Mouse (Mus musculus): ENCODE measurements around the gene Zbtb20. TPM values are rescaled to one million over a fixed set of nuclear protein-coding genes. Genes with fewer than 3 reads are reported as not detected.
"Not testable (repeated sequence)": the region's sequence is repeated elsewhere in the genome, so short reads cannot be mapped to it uniquely, and the experiment has no call there.

Zbtb20 gene
- polyA plus RNA-seq, 1 experiment from 2014 or later, result 20.2 TPM

DNA sequence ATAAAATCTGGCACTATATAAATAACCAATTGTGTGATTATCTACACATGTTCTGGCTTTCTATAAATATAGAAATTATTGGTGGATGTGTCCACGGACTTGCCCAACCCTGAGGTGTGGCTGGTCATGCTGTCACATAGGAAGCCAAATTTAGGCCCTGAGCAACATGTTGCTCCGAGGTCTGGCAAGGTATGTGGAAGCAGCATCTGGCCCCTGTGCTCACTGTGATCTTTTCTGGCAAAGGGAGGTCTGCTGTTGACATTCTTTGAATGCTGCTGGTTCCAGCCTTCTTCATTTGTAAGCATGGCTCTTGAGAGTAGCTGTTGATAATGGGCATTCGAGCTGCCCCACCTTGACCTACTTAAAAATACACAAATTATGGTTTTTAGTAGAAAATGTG, 35.0 kb downstream of the Zbtb20 start:
- WGBS, result 59% methylated on average over 3 of the region's 3 CpGs
- Histone ChIP-seq H3K27ac (no peak overlapping the region), H3K4me3 (no peak overlapping the region), H3K9ac (no peak overlapping the region), H3K27me3 (no peaks in the 10 kb centered on the region), H3K4me1 (peaks cover 12% of the 10 kb centered on the region; the same call in 1 of the 2 replicates), H3K4me2 (no peak overlapping the region), H3K9me3 (no peaks in the 10 kb centered on the region), H3K36me3 (no peaks in the 10 kb centered on the region)
- no peak for ATAC-seq (ENCODE audit: insufficient number of reproducible peaks, insufficient read depth, low FRiP score, low TSS enrichment, low read depth)

DNA sequence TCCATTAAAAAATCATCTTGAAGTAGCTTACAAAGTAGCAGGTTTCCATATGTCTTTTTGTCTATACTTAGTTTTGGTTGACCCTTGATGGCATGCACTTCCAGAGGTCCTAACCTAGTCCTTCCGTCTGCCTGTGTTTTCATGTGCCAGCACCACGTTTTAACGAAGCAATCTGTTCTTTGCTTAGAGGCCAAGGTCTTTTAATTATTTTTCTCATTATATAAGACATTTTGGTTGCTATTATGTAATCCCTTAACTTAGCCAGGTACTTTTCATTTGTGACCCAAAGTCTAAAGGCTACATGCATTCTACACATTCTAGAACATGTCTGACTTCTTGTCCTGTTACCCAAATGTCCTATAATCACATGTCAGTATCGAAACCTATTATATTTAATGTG, 35.6 kb downstream of the Zbtb20 start:
- H3K4me1 ChIP-seq, result peaks cover 12% of the 10 kb centered on the region; the same call in 1 of the 2 replicates
- 83% methylated on average over 4 of the region's 4 CpGs for WGBS
- H3K9me3 ChIP-seq, result no peaks in the 10 kb centered on the region
- no peak overlapping the region for H3K27ac ChIP-seq
- no peak for ATAC-seq (ENCODE audit: insufficient number of reproducible peaks, insufficient read depth, low FRiP score, low TSS enrichment, low read depth)
- no peak overlapping the region for H3K4me3 ChIP-seq
- H3K4me2 ChIP-seq, result no peak overlapping the region
- H3K9ac ChIP-seq, result no peak overlapping the region
- H3K36me3 ChIP-seq, result no peaks in the 10 kb centered on the region
- H3K27me3 ChIP-seq, result no peaks in the 10 kb centered on the region

DNA sequence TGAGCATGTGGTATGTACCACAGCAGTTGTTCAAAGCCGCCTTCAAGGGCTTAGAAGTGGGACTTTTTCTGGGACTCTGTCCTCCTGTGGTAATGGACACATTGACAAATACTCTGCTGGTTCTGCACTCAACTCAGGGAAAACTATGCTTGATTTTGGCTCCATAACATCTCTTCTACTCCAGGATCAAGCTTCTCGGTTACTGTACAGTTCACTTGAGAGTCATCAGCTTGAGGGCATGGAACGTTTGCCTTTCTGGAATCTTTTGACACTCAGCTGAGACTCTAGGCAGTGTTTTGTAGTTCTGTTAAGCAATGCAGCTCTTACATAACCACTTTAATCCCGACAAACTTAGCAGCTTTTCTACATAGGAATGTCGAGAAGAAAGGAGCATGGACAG, 36.1 kb downstream of the Zbtb20 start:
- Histone ChIP-seq H3K4me2 (no peak overlapping the region), H3K4me1 (peaks cover 12% of the 10 kb centered on the region; the same call in 1 of the 2 replicates), H3K36me3 (no peaks in the 10 kb centered on the region), H3K27ac (no peak overlapping the region), H3K9me3 (no peaks in the 10 kb centered on the region), H3K27me3 (no peaks in the 10 kb centered on the region), H3K4me3 (no peak overlapping the region), H3K9ac (no peak overlapping the region)
- 65% methylated on average over 5 of the region's 5 CpGs for WGBS
- no peak for ATAC-seq (ENCODE audit: insufficient number of reproducible peaks, insufficient read depth, low FRiP score, low TSS enrichment, low read depth)

DNA sequence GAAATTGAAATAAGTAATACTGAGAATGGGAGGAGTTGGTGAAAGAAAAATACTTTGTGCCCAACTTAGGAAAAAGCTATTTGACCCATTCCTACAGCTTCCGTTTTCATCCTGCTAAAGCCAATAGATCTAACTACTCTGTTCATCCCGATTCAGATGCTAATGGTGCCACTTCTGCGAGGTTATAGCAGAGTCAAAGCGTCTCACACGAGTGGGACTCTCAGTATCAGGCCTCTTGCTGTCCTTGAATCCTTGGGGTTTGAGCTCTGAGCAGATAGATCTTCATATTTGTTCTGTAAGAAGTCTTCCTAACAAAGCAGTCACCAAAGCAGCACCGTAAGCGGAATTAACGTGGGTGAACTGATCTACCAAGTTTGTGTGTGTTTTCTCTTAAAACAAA, 37.6 kb downstream of the Zbtb20 start:
- H3K4me1 ChIP-seq, result peaks cover 8% of the 10 kb centered on the region; the same call in 1 of the 2 replicates
- 70% methylated on average over 8 of the region's 8 CpGs for WGBS
- no peak overlapping the region for H3K27ac ChIP-seq
- H3K9ac ChIP-seq, result no peak overlapping the region
- no peaks in the 10 kb centered on the region for H3K36me3 ChIP-seq
- H3K4me2 ChIP-seq, result no peak overlapping the region
- H3K4me3 ChIP-seq, result no peak overlapping the region
- no peaks in the 10 kb centered on the region for H3K9me3 ChIP-seq
- H3K27me3 ChIP-seq, result no peaks in the 10 kb centered on the region
- no peak for ATAC-seq (ENCODE audit: insufficient number of reproducible peaks, insufficient read depth, low FRiP score, low TSS enrichment, low read depth)

DNA sequence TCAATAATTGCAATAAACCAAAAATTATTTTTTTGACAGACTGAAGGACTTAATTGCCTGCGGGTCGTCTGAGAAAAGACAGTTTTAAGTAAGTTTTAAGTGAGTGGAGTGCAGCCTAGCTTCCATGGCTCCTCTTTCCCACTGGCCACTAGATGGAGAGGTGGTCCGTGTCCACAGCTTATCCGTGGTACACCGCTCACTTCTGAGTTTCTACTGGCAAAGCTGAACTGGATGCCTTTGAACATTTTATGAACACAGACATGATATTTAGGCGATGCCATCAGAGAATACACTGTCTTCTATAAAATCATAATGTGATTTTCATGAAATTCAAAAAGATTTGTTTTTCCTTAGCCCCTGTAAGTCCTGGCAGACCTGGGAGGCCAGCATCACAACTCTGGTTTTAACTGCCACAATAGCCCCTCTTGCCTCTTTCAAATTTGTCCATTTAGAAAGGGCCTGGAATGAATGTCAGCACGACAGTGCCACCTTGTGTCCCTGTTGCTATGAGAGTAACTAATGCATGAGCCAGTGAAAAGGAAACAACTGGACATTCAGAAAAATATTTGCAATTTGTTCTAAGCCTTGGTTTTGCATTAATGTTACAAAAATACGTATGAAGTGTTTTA, 38.9 kb downstream of the Zbtb20 start:
- WGBS, result 47% methylated on average over 8 of the region's 8 CpGs
- peaks cover 8% of the 10 kb centered on the region; the same call in 1 of the 2 replicates for H3K4me1 ChIP-seq
- H3K4me3 ChIP-seq, result no peak overlapping the region
- H3K9ac ChIP-seq, result no peak overlapping the region
- H3K27me3 ChIP-seq, result no peaks in the 10 kb centered on the region
- no peaks in the 10 kb centered on the region for H3K9me3 ChIP-seq
- H3K27ac ChIP-seq, result no peak overlapping the region
- no peak overlapping the region for H3K4me2 ChIP-seq
- no peak for ATAC-seq (ENCODE audit: insufficient number of reproducible peaks, insufficient read depth, low FRiP score, low TSS enrichment, low read depth)
- H3K36me3 ChIP-seq, result no peaks in the 10 kb centered on the region

DNA sequence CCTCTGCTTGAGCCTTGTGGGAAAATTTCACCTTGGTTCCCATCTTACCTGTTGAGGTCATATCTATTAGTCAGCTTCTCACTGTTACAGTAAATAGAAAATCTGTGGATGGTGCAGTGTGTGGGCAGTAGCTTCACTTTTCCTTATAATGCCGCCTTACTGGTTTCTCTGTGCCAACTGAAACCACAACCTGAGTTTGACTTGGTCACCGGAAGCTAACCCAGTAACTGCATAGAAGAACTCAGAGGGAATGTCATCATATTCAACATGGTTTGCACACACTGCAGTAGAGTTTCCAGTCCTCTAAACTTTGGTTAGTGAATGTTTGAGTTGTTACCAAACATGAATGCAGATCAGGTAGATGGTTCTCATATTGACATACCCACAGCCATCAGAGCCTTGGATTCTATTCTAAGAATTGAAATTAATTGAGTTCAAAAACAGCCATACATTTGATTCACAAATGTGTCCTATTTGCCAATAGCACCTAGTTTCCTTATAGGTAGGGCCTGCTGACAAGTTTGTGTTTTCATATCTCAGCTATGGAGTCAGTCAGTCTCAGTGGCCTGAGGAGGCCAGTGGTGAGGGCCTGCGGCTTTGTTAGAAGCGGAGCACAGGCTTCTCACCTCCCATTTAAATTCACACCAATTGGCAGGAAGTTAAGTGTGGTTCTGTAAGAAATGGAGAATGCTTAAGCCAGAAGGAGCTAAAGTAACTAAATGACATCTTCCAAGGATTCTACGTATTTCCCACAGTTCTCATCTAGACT, 44.5 kb downstream of the Zbtb20 start:
- H3K4me3 ChIP-seq, result no peak overlapping the region
- 89% methylated on average over 5 of the region's 5 CpGs for WGBS
- H3K36me3 ChIP-seq, result no peaks in the 10 kb centered on the region
- no peaks in the 10 kb centered on the region for H3K9me3 ChIP-seq
- no peak overlapping the region for H3K4me2 ChIP-seq
- no peaks in the 10 kb centered on the region for H3K27me3 ChIP-seq
- ATAC-seq (ENCODE audit: insufficient number of reproducible peaks, insufficient read depth, low FRiP score, low TSS enrichment, low read depth), result no peak
- H3K27ac ChIP-seq, result no peak overlapping the region
- H3K4me1 ChIP-seq, result no peaks in the 10 kb centered on the region
- no peak overlapping the region for H3K9ac ChIP-seq

DNA sequence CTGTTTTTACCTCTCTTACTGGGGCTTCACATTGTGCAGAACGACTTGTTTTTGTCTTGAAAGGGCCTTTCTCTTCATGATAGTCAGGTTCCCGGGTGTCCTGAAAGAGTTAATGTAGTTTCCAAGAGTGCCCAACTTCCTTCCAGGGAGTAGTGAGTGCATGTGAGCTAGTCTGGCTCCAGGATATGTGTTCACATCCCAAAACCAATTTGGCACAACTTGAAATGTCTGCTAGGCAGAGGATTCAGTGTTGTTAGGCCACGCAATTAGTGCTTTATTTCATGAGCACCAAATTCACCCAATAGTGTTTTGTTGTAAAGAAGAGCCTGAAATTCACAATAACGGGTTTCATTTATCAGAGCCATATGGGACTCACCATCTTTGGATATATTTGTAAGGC, 45.8 kb downstream of the Zbtb20 start:
- H3K9me3 ChIP-seq, result no peaks in the 10 kb centered on the region
- H3K9ac ChIP-seq, result no peak overlapping the region
- H3K27ac ChIP-seq, result no peak overlapping the region
- no peak for ATAC-seq (ENCODE audit: insufficient number of reproducible peaks, insufficient read depth, low FRiP score, low TSS enrichment, low read depth)
- no peaks in the 10 kb centered on the region for H3K27me3 ChIP-seq
- H3K4me1 ChIP-seq, result no peaks in the 10 kb centered on the region
- no peak overlapping the region for H3K4me3 ChIP-seq
- no peaks in the 10 kb centered on the region for H3K36me3 ChIP-seq
- no peak overlapping the region for H3K4me2 ChIP-seq
- 36% methylated on average over 4 of the region's 4 CpGs for WGBS

DNA sequence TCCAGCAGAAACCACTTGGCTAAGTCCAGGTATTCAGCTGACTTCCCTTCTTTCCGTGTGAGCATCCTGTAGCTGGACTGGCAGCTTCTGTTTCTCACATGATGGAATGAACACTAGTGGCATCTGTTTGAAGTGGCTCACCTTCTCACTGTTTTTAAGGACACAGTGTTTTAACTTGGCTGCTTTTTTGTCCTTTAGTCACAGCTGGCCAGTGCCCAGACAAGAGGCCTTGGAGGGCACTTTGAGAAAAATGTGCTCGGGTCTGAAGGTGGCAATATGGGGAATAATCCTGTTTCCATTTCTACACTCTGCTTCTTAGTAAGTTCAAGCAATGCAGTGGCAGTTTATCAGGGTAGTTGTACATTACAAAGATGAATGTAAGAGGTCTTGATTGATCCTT, 62.5 kb downstream of the Zbtb20 start:
- ATAC-seq (ENCODE audit: insufficient number of reproducible peaks, insufficient read depth, low FRiP score, low TSS enrichment, low read depth), result no peak
- no peak overlapping the region for H3K4me3 ChIP-seq
- no peaks in the 10 kb centered on the region for H3K36me3 ChIP-seq
- 72% methylated on average over 2 of the region's 2 CpGs for WGBS
- no peak overlapping the region for H3K4me2 ChIP-seq
- no peak overlapping the region for H3K27ac ChIP-seq
- no peak overlapping the region for H3K9ac ChIP-seq
- H3K9me3 ChIP-seq, result no peaks in the 10 kb centered on the region
- H3K27me3 ChIP-seq, result no peaks in the 10 kb centered on the region
- no peaks in the 10 kb centered on the region for H3K4me1 ChIP-seq

DNA sequence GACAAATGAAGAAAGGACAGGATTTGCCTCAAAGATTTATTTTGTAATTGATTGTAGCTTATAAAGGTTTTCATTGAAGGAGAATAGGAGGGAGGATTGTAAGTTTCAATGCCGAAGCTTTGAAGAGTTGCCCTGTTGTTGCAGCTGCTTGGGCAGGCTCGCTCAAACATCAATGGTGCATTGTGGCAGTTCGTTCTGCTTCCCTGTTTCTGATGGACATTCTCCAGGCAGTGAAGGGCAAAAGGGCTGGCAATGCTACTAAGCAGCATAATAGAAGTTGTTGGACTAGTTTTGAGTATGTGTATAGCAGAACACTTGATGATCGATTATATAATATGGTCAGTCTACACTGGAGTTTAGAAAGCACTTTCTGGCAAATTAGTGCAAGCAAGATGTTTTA, 71.3 kb downstream of the Zbtb20 start:
- Histone ChIP-seq H3K9ac (no peak overlapping the region), H3K27ac (no peak overlapping the region), H3K4me3 (no peak overlapping the region), H3K4me2 (no peak overlapping the region), H3K36me3 (no peaks in the 10 kb centered on the region), H3K27me3 (no peaks in the 10 kb centered on the region), H3K9me3 (no peaks in the 10 kb centered on the region), H3K4me1 (no peaks in the 10 kb centered on the region)
- ATAC-seq (ENCODE audit: insufficient number of reproducible peaks, insufficient read depth, low FRiP score, low TSS enrichment, low read depth), result no peak
- WGBS, result 36% methylated on average over 4 of the region's 4 CpGs

DNA sequence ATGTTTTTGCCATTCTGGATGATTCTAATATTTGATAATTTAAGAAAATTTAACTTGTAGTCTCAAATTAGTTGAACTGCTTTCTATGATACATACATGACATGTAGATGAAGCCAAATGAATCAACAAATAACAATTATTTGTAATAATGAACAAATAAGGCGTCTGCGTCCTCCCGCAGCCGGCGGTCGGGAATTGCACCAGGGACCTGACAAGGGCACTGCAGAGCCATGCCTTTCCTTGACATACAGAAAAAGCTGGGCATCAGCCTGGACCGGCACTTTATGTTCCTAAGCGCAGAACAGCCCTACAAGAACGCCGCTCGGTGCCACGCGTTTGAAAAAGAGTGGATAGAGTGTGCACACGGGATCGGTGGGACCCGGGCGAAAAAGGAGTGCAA, 79.7 kb downstream of the Zbtb20 start:
- not testable (repeated sequence) for H3K4me3 ChIP-seq; H3K4me2 ChIP-seq; ATAC-seq (ENCODE audit: insufficient number of reproducible peaks, insufficient read depth, low FRiP score, low TSS enrichment, low read depth); H3K9ac ChIP-seq; H3K9me3 ChIP-seq; H3K27me3 ChIP-seq; H3K27ac ChIP-seq; H3K36me3 ChIP-seq; H3K4me1 ChIP-seq
- WGBS, result 94% methylated on average over 17 of the region's 17 CpGs

DNA sequence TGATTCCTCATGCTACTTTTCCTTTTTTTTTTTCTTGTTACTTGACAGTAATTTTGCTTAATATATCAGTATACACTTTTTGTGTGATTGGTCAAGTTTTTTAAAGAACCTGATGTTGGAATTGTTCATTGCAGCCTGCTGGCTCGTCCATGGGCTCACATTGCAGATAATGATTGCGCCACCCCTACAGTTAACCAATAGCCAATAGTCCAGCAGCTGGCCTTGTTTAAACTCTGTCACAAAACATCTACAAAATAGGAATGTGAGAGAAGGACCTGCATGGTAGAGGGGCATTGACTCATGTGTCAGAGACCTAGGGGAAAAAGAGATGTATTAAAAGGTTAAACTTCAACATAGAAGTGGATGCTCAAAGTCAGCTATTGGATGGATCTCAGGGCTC, 97.2 kb downstream of the Zbtb20 start:
- 77% methylated on average over 2 of the region's 2 CpGs for WGBS
- Histone ChIP-seq H3K4me2 (no peak overlapping the region), H3K27ac (no peak overlapping the region), H3K4me1 (no peaks in the 10 kb centered on the region), H3K4me3 (no peak overlapping the region), H3K27me3 (no peaks in the 10 kb centered on the region), H3K36me3 (no peaks in the 10 kb centered on the region), H3K9me3 (no peaks in the 10 kb centered on the region), H3K9ac (no peak overlapping the region)
- no peak for ATAC-seq (ENCODE audit: insufficient number of reproducible peaks, insufficient read depth, low FRiP score, low TSS enrichment, low read depth)

DNA sequence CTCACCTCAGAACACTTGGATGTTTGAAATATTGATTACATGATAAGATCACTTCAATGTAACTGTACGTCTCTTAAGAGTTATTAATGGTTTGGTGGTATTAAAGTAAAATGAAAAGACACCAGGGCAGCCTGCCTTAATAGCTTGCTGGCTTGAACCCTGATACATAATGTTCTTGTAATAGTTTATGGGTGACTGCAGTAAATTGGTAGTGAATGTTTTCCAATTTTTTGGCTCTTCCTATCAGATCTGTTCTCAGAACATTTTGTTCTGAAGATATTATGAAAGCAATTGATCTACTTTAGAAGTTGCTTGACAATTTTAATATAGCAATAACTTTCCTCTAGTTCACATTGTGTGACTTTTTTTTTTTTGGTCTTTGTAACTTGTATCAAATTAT, 123.2 kb downstream of the Zbtb20 start:
- no peaks in the 10 kb centered on the region for H3K9me3 ChIP-seq
- ATAC-seq (ENCODE audit: insufficient number of reproducible peaks, insufficient read depth, low FRiP score, low TSS enrichment, low read depth), result no peak
- no peak overlapping the region for H3K27ac ChIP-seq
- no peak overlapping the region for H3K9ac ChIP-seq
- no peaks in the 10 kb centered on the region for H3K36me3 ChIP-seq
- H3K4me2 ChIP-seq, result no peak overlapping the region
- H3K4me3 ChIP-seq, result no peak overlapping the region
- 62% methylated on average over 1 of the region's 1 CpGs for WGBS
- H3K4me1 ChIP-seq, result no peaks in the 10 kb centered on the region
- no peaks in the 10 kb centered on the region for H3K27me3 ChIP-seq

Data from embryonic facial prominence, embryonic 13.5 days (tissue).